Mouse (Mus musculus) kidney, adult 2 months (tissue): ENCODE data around the gene Gys1.

Experiments
- CTCF ChIP-seq: fragments of 200-500 bp; conservative IDR thresholded peaks from 2 replicates; pipeline ENCODE4 v1.5.1; 2011; ENCODE audit warnings: low read depth, mild to moderate bottlenecking, control low read depth, low read length, moderate library complexity, mixed read lengths; ENCODE audit not compliant: insufficient read depth, insufficient read length
- POLR2A ChIP-seq: fragments of 200-500 bp; IDR thresholded peaks from one replicate; pipeline ENCODE4 v1.6.1; 2011; ENCODE audit warnings: low read depth, low read length, control low read depth

DNA sequence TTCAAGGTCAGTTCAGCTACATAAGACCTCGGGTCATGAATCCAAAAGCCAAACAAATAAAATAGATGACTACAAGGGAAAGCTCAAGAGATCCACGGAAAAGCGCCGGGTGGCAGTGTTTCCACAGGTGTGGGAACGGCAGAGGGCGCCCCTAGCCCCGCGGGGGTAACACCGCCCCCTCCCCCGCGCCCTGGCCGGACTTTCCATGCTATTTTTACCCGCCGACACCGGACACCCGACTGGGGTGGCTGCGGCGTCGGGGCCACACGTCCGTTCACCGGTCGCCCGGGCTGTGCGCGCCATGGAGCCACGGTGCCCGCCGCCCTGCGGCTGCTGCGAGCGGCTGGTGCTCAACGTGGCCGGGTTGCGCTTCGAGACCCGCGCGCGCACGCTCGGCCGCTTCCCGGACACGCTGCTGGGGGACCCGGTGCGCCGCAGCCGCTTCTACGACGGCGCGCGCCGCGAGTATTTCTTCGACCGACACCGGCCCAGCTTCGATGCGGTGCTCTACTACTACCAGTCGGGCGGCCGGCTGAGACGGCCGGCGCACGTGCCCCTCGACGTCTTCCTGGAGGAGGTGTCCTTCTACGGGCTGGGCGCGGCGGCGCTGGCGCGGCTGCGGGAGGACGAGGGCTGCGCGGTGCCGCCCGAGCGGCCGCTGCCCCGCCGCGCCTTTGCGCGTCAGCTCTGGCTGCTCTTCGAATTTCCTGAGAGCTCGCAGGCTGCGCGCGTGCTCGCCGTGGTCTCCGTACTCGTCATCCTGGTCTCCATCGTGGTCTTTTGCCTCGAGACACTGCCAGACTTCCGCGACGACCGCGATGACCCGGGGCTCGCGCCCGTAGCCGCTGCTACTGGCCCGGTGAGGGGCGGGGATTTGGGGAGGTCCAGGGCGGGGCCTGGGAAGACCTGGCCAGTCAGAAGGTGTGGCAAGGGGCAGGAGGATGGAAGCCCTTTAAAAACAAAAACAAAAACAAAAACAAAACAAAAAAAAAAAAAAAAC, 28.2 kb upstream of the Gys1 start:
- TF ChIP-seq POLR2A (no peak), CTCF (no peak)
